Mouse (Mus musculus): ENCODE results near the gene Tgfb1. TPM values are rescaled to one million over a fixed set of nuclear protein-coding genes. Genes with fewer than 3 reads are reported as not detected.

Tgfb1 gene
- polyA plus RNA-seq, 1 experiment from 2014 or later = 14.2 TPM

DNA sequence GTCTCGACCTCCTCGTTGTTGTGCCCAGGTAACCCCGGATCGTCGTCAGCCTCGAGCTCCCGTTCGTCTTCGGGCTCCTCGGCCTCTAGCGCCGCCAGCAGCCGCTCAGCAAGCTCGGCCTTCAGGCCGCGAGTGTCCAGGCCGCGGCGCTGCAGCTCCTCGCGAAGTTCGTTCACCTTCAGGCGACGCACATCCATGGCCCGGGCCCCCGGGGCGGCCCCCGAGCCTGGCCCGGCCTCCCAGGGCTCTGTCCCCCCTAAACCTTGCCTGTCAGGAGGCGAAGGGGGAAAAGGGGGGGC, 67.6 kb downstream of the Tgfb1 start:
- peaks cover 39% of the 10 kb centered on the region for H3K4me1 ChIP-seq

More for the DNA sequence above, 67.6 kb downstream of the Tgfb1 start:
- Histone ChIP-seq H3K4me2 (peak overlapping the region; percentile 94), H3K27ac (peak overlapping the region; percentile 98), H3K36me3 (peaks cover 34% of the 10 kb centered on the region), H3K9me3 (replicated peaks) (no peaks in the 10 kb centered on the region), H3K27me3 (replicated peaks) (no peaks in the 10 kb centered on the region), H3K4me3 (peak overlapping the region; percentile 98), H3K9ac (peak overlapping the region; percentile 98)
- WGBS (ENCODE audit: insufficient replicate concordance) = under 1% methylated on average over 30 of the region's 30 CpGs
- no peak for ATAC-seq

Other genes with a start within 250 kb of the Tgfb1 start
- 1.9 and 2.4 TPM in 2 replicates for gene Ceacam1, start 209.4 kb upstream of the Tgfb1 start, polyA plus RNA-seq (2016; fragmentation: Nextera tagmentation; extraction: Ambion mirVana)
- gene Ceacam2, start 147.1 kb upstream of the Tgfb1 start, polyA plus RNA-seq (2016; fragmentation: Nextera tagmentation; extraction: Ambion mirVana) = not detected in 2 replicates
- gene Erich4, start 71.1 kb upstream of the Tgfb1 start, polyA plus RNA-seq (2016; fragmentation: Nextera tagmentation; extraction: Ambion mirVana) = 0.13 and 0.14 TPM in 2 replicates
- gene Dmac2, start 67.6 kb upstream of the Tgfb1 start, polyA plus RNA-seq (2016; fragmentation: Nextera tagmentation; extraction: Ambion mirVana) = 12.4 and 15.9 TPM in 2 replicates
- 2.6 and 2.9 TPM in 2 replicates for gene B3gnt8, start 60.3 kb upstream of the Tgfb1 start, polyA plus RNA-seq (2016; fragmentation: Nextera tagmentation; extraction: Ambion mirVana)
- 21.0 and 21.7 TPM in 2 replicates for gene Bckdha, start 28.0 kb upstream of the Tgfb1 start, polyA plus RNA-seq (2016; fragmentation: Nextera tagmentation; extraction: Ambion mirVana)
- 80.4 and 82.2 TPM in 2 replicates for gene Exosc5, start 27.8 kb upstream of the Tgfb1 start, polyA plus RNA-seq (2016; fragmentation: Nextera tagmentation; extraction: Ambion mirVana)
- gene Tmem91, start 11.8 kb upstream of the Tgfb1 start, polyA plus RNA-seq (2016; fragmentation: Nextera tagmentation; extraction: Ambion mirVana) = 2.0 and 3.2 TPM in 2 replicates
- gene B9d2, start 6.2 kb upstream of the Tgfb1 start, polyA plus RNA-seq (2016; fragmentation: Nextera tagmentation; extraction: Ambion mirVana) = 24.9 and 29.5 TPM in 2 replicates
- 14.7 and 15.2 TPM in 2 replicates for gene Ccdc97, start 32.1 kb downstream of the Tgfb1 start, polyA plus RNA-seq (2016; fragmentation: Nextera tagmentation; extraction: Ambion mirVana)
- 46.1 and 52.3 TPM in 2 replicates for gene Hnrnpul1, start 67.8 kb downstream of the Tgfb1 start, polyA plus RNA-seq (2016; fragmentation: Nextera tagmentation; extraction: Ambion mirVana)
- 14.1 and 20.1 TPM in 2 replicates for gene Axl, start 101.7 kb downstream of the Tgfb1 start, polyA plus RNA-seq (2016; fragmentation: Nextera tagmentation; extraction: Ambion mirVana)
- gene Cyp2s1, start 129.9 kb downstream of the Tgfb1 start, polyA plus RNA-seq (2016; fragmentation: Nextera tagmentation; extraction: Ambion mirVana) = 0.62 and 0.81 TPM in 2 replicates
- gene Cyp2b10, start 210.6 kb downstream of the Tgfb1 start, polyA plus RNA-seq (2016; fragmentation: Nextera tagmentation; extraction: Ambion mirVana) = 0.06 TPM in 1 of 2 replicates, not detected in the other

Data from liver, embryonic 12.5 days (tissue).